Mouse (Mus musculus) mesoderm, embryonic 11.5 days (tissue): ENCODE measurements at regions not wholly inside any gene's neighbourhood (a gene's known extent, or its start where the extent isn't known, plus 50 kb on each side); places are given as distances from the start of the nearest gene placed in this dataset.

Source experiments
- DNase-seq: peaks from one replicate; pipeline ENCODE4 v3.0.0-alpha.2; 2012; ENCODE audit warnings: low read depth, low spot score

GRCm38 (mm10) chr2:171192181-171192580, 460.6 kb downstream of the Dok5 start:
- DNase-seq = no peak
